Mouse (Mus musculus): ENCODE data around the gene Evi5.

The Evi5 gene

GRCm38 (mm10) chr5:107749229-107749916 is 125.5 kb downstream of the Evi5 start:
- in situ Hi-C loops (cut with MseI, MboI) = no loop called here

GRCm38 (mm10) chr5:107739023-107739422 is 135.9 kb downstream of the Evi5 start:
- in situ Hi-C loops (cut with MseI, MboI) = no loop called here

GRCm38 (mm10) chr5:107738296-107738695 is 136.6 kb downstream of the Evi5 start:
- in situ Hi-C loops (cut with MseI, MboI) = no loop called here

- in situ Hi-C loops (cut with MseI, MboI) = no loop called here
Observed at GRCm38 (mm10) chr5:107736171-107736570, 138.7 kb downstream of the Evi5 start.

GRCm38 (mm10) chr5:107731844-107732243 is 143.1 kb downstream of the Evi5 start:
- in situ Hi-C loops (cut with MseI, MboI) = no loop called here

GRCm38 (mm10) chr5:107731408-107731807 is 143.5 kb downstream of the Evi5 start:
- in situ Hi-C loops (cut with MseI, MboI) = no loop called here

GRCm38 (mm10) chr5:107727007-107727402 is 147.9 kb downstream of the Evi5 start:
- in situ Hi-C loops (cut with MseI, MboI) = no loop called here

- in situ Hi-C loops (cut with MseI, MboI) = no loop called here
Observed at GRCm38 (mm10) chr5:107726281-107727006, 148.5 kb downstream of the Evi5 start.

GRCm38 (mm10) chr5:107725435-107726261 is 149.3 kb downstream of the Evi5 start, which contains the start of gene Gfi1:
Gene Gfi1 (minus strand): TSS chr5:107726036.
- in situ Hi-C loops (cut with MseI, MboI) = no loop called here

- in situ Hi-C loops (cut with MseI, MboI) = no loop called here
Observed at GRCm38 (mm10) chr5:107724661-107725434, 150.1 kb downstream of the Evi5 start.

- in situ Hi-C loops (cut with MseI, MboI) = no loop called here
Observed at GRCm38 (mm10) chr5:107723541-107724511, 151.1 kb downstream of the Evi5 start.

GRCm38 (mm10) chr5:107722661-107723532 is 152.0 kb downstream of the Evi5 start:
- in situ Hi-C loops (cut with MseI, MboI) = no loop called here

GRCm38 (mm10) chr5:107721638-107722011 is 153.3 kb downstream of the Evi5 start:
- in situ Hi-C loops (cut with MseI, MboI) = no loop called here

- in situ Hi-C loops (cut with MseI, MboI) = no loop called here
Observed at GRCm38 (mm10) chr5:107720991-107721637, 153.8 kb downstream of the Evi5 start.

- in situ Hi-C loops (cut with MseI, MboI) = no loop called here
Observed at GRCm38 (mm10) chr5:107720511-107720910, 154.4 kb downstream of the Evi5 start.

- in situ Hi-C loops (cut with MseI, MboI) = no loop called here
Observed at GRCm38 (mm10) chr5:107719786-107720185, 155.1 kb downstream of the Evi5 start.

GRCm38 (mm10) chr5:107719209-107719608 is 155.7 kb downstream of the Evi5 start:
- in situ Hi-C loops (cut with MseI, MboI) = no loop called here

- in situ Hi-C loops (cut with MseI, MboI) = no loop called here
Observed at GRCm38 (mm10) chr5:107717871-107718361, 157.0 kb downstream of the Evi5 start.

GRCm38 (mm10) chr5:107711689-107712088 is 163.2 kb downstream of the Evi5 start:
- in situ Hi-C loops (cut with MseI, MboI) = no loop called here
